Mouse (Mus musculus) brain, adult 2 months (tissue): ENCODE data around the gene Lypd6b.

Experiments used
- DNase-seq: peaks from one replicate; pipeline ENCODE4 v3.0.0; 2011; ENCODE audit warnings: low read depth, low spot score

Gene Lypd6b

GRCm38 (mm10) chr2:49787376-49788050 is at the start of gene Lypd6b:
Gene Lypd6b (plus strand): TSS chr2:49787688.
- DNase-seq = no peak

GRCm38 (mm10) chr2:49739046-49739445 is 48.4 kb upstream of the Lypd6b start:
- DNase-seq = peak; percentile 78

DNA sequence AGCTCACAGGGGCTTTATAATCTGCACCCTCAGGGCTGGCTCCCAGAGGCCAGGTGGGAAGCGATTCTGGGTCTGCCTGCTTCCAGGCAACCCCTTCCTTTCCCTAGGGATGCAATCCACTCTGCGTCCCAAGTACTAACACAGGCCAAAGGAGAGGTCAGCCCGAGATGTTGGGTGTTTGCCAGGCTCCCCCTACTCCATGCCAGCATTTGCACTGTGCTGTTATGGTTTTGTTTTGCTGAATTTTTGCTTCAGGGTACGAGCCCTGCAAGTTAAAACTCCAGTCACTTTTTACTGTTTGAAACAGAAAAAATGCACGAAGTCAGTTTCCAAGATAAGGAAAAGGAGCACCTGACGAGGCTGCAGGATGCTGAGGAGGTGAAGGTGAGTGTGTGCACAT is 46.5 kb upstream of the Lypd6b start:
- DNase-seq = no peak

DNA sequence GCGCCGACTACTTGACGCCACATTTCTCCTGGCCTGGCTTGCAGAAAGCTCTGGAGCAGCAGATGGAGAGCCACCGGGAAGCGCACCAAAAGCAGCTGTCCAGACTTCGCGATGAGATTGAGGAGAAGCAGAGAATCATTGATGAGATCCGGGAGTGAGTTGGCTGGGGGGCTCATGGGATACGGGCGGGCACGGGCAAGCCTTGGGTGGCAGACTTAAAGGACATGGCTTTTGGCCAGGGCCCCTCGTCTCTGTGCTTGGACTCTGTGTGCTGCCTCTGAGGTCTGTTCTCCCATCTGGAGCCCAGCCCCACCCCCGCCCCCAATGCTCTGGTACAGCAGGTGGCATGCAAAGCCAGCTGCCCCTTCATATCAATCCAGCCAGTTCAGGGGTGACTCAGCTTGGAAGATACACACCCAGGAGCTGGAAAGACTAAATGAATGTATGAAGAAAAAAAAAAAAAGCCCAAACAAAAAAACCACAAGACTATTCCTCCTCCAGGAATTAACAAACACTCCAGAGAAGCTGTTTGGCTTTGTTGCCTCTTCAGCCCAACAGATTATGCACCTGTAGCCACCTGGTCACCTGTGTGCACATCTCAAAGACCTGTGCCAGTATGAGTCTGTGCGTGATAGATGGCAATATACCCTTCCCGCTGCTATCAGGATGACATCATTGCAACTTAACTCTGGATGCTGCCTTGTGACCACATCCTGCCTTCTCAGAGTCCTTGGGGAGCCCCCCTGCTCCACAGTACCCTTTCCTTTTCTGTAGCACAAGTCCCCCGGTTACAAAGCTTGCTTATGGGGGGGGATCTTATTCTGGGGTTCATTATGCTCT is 45.4 kb upstream of the Lypd6b start:
- peak; percentile 89 for DNase-seq

DNA sequence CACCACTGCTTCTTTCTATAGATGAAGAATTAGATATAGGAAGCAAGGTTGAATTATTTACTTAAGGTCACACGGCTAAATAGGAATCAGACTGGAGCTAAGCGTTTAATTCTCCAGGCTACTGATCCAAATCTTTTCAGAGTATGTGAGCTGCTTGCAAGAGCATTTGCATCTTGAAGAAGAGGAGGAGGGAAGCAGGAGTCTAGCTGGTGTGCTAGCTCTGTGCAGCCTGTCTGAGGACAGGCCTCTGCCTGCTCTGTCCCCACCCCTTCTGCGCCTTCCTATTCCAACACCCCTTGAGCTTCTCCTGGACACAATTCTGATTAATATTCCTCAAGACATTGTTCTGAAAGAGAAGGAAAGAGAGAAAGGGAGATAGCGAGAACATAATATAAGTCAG is 44.6 kb upstream of the Lypd6b start:
- DNase-seq = peak; percentile 55

DNA sequence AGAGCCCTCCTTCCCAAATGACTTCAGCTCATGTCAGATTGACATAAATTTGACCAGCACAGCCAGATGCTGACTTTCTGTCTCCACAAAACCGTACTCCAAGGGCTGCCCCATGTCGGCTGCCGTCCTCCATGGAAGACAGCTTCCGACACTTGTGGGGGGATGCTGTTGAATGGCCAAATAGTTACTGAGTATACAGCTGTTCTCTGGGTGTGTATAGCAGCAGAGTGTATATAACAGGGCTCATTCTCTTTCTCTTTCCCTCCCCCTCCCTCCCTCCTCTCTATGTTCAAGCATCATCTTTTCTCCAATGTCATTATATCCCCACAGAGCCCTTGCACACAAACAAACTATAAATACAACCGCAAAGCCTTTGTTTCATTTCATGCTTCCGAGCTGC is 43.7 kb upstream of the Lypd6b start:
- DNase-seq = no peak

- DNase-seq = peak; percentile 75
These were observed 43.0 kb upstream of the Lypd6b start for GRCm38 (mm10) chr2:49744251-49745093.

- DNase-seq = peak; percentile 96
These were observed 42.2 kb upstream of the Lypd6b start for GRCm38 (mm10) chr2:49745094-49745781.

DNA sequence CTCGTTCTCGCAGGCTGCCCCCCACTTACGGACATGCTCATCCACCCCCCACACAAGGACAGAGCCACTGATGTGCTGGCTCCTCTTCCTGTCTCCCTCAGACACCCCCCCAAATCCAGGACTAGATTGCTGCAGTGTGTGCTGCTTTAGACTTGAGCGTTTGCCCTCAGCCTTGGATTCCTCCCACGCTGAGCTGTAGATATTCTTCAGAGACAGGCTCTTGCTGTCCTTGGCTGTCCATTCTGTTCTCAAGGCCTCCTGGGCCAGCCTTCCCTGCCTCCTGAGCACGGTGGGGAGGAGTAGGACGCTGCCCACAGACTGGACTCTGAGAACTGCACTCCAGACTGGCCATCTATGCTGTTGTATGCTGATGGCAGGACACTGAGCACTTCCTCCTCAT is 40.5 kb upstream of the Lypd6b start:
- peak; percentile 62 for DNase-seq

- DNase-seq = no peak
These were observed 39.8 kb upstream of the Lypd6b start for GRCm38 (mm10) chr2:49747670-49748069.

DNA sequence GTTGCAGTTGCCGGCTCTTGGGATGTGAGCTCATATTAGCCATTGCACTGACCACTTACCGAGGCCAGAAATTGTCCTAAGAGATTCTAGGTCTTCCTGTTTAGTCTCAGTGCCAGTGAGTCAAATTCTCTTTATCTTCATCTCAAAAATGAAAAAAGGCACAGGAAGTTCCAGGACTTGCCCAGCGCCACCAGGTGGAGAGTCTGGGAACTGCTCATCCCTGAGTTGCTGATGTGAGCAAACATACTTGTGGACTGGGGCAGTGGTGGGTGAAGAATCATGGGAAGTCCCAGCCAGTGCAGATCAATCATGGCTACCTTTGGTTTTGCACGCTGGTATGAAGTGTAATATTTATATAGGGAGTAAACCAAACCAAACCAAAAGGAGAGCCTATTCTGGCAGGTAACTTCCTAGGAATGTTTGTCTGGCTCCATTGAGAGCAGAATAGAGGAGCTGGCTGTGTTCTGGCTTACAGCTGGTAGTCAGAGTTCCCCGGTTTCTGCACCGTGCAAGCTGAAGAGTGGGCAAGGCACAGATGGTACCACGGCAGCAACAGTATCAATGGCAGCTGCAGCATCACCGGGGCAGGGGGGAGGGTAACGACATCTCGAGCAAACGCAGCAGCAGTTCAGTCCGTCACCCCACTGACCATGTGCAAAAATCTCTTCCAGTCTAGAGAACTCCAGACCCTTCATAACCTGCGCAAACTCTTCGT is 38.7 kb upstream of the Lypd6b start:
- DNase-seq = peak; percentile 77

DNA sequence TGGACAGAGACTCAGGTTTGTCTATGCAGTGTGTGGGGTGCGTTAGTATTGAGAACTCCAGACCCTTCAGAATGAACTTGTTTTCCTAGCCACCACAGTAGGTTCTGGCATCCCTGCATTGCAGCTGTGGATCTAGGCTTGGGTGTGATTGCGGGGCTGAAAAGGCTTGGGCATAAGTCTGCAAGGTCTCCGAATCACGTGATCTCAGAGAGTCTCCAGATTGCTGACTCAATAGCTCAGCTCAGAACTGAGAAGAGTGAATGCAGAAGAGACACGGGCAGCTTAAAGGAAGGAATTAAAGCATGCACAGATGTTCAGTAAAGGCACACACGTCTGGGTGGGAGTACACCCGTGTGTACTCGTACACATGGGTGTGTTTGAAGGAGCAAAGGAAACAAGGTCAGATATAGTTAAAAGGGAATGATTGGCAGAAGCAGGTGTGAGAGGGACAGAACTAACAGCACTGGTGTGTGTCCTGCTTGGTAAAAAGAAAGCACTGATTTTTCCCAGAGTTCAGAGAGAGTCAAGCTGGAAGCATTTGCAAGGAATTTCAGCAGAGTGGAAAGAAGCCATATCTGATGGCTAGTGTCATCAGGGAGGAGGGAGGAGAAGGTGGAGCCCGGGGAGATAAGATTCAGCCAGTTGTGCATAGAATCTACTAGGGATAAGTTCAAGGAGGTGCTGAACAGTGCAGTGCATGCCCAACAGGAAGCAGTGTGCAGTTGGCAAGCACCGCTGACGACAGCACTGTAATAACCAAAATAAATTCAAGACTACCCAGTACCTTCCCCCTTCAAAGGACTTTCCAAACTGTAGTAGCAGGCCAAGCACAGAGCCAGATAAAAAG is 37.5 kb upstream of the Lypd6b start:
- DNase-seq = peak; percentile 49

DNA sequence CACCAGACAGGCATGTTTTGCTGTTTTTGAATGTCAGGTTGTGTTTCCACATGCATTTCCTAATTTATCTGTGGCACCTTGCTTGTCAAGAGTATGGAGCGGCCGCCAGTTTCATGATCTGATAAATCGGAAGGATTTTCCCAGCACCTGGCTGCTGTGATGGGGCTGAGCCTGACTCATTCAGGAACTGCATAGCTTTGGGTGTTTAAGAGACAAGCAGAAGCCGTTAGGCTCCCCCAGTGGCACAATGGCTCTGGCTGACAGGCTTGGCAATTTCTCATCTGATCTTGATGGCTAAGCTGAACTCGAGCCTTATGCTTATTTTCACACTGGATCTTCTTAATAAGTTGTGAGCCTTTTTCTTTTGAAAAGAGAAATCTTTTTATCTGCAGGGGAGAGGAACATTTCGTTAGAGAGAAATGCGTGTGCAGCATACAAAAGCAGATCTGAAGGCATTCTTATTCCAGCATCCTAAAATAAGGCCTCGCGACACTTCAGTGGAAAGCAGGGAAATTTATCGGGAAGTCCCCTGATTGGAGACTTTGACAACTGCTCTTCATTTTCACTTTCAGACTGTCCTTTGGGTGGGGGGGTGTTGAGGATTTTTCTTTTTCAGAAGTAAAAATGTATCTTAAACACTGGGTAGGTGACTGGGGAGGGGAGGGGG is 35.8 kb upstream of the Lypd6b start:
- DNase-seq = peak; percentile 79

- DNase-seq = no peak
These were observed 35.3 kb upstream of the Lypd6b start for GRCm38 (mm10) chr2:49752211-49752607.

DNA sequence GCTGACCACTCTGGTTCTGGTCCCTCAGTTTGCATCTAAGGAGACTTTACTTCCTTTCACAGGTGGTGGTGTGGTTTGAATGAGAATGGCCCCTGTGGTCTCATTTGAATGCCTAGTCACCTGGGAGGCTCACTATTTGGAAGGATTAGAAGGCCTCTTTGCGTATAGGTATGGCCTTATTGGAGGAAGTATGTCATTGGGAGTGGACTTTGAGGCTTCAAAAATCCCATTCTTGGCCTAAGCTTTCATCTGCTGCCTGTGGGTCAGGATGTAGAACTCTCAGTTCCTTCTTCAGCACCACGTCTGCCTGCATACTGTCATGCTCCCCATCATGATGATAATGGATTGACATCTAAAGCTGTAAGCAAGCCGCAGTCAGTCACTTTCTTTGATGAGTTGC is 34.4 kb upstream of the Lypd6b start:
- DNase-seq = no peak

GRCm38 (mm10) chr2:49755054-49755453 is 32.4 kb upstream of the Lypd6b start:
- DNase-seq = peak; percentile 80

GRCm38 (mm10) chr2:49757616-49758015 is 29.9 kb upstream of the Lypd6b start:
- DNase-seq = no peak

- peak; percentile 89 for DNase-seq
These were observed 23.0 kb upstream of the Lypd6b start for GRCm38 (mm10) chr2:49764331-49764946.

- no peak for DNase-seq
These were observed 18.6 kb upstream of the Lypd6b start for GRCm38 (mm10) chr2:49768916-49769315.
